Mouse (Mus musculus): ENCODE data around the gene Rpl19.

- TF ChIP-seq CTCF (IDR thresholded peaks at IDR 0.05; ENCODE audit: low read depth, low read length) (no peak), POLR2A (IDR thresholded peaks at IDR 0.05; ENCODE audit: borderline replicate concordance, low read depth, low read length) (no peak)
Observed at GRCm38 (mm10) chr11:98027297-98027688, 783 bp downstream of the Rpl19 start.
